Mouse (Mus musculus): ENCODE measurements at regions not wholly inside any gene's neighbourhood (a gene's known extent, or its start where the extent isn't known, plus 50 kb on each side); places are given as distances from the start of the nearest gene placed in this dataset.
"Not testable (repeated sequence)": the region's sequence is repeated elsewhere in the genome, so short reads cannot be mapped to it uniquely, and the experiment has no call there.

DNA sequence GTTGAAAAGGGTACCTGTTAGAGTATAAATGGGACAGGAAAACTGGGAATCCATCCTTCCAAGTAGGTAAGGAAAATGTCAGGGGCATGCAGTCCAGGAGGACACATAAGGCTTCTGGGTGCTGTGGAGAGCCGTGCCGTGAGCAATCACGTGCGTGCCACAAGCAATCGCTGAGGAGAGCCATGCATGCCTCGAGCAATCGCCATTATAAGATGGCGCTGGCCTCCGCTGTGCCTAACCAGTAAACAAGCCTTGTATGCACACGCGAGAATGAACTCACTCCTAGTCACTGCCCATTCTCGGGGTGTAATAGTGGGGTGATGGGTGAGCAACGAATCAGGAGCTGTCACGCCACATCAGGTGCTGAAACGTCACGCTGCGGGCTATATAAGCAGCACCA is 210.0 kb downstream of the Rchy1 start:
- not testable (repeated sequence) for ATAC-seq (ENCODE audit: insufficient read depth, low FRiP score, low TSS enrichment); DNase-seq (ENCODE audit: low spot score); H3K9me3 ChIP-seq (ENCODE audit: control insufficient read depth, low read length); H3K4me3 ChIP-seq (ENCODE audit: low read depth, low read length); H3K4me2 ChIP-seq (ENCODE audit: low read depth); H3K4me1 ChIP-seq (ENCODE audit: control insufficient read depth, insufficient read depth, low read length); H3K9ac ChIP-seq (ENCODE audit: low read length); H3K27me3 ChIP-seq (ENCODE audit: control insufficient read depth, insufficient read depth, low read length); H3K36me3 ChIP-seq (ENCODE audit: control insufficient read depth, insufficient read depth, low read length); H3K27ac ChIP-seq (ENCODE audit: low read depth, low read length)
- 93% methylated on average over 17 of the region's 17 CpGs for WGBS

DNA sequence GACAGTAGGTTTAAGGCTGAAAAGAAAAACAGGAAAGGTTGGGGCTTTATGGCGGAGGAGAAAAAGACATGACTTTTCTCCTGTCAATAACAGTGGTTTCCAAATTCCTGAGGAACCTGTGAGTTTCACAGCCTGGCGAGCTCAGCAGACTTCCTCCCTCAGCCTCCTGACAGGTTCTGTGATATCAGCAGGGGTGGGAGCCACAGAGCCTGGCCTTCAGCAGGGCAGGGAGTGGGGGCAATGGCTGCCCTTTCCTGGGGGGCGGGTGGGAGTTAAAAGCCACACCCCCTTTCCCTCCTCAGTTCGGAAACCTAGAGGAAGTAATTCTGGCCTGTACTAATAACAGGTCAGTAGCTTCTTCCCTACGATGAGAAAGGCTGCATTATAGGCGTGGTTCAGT is 211.7 kb downstream of the Rchy1 start:
- ATAC-seq (ENCODE audit: insufficient read depth, low FRiP score, low TSS enrichment): no peak
- H3K36me3 ChIP-seq (ENCODE audit: control insufficient read depth, insufficient read depth, low read length): no peaks in the 10 kb centered on the region
- no peaks in the 10 kb centered on the region for H3K9me3 ChIP-seq (ENCODE audit: control insufficient read depth, low read length)
- DNase-seq (ENCODE audit: low spot score): no peak
- no peaks in the 10 kb centered on the region for H3K4me1 ChIP-seq (ENCODE audit: control insufficient read depth, insufficient read depth, low read length)
- H3K4me3 ChIP-seq (ENCODE audit: low read depth, low read length): no peak overlapping the region
- H3K27me3 ChIP-seq (ENCODE audit: control insufficient read depth, insufficient read depth, low read length): no peaks in the 10 kb centered on the region
- no peak overlapping the region for H3K4me2 ChIP-seq (ENCODE audit: low read depth)
- H3K27ac ChIP-seq (ENCODE audit: low read depth, low read length): no peak overlapping the region
- H3K9ac ChIP-seq (ENCODE audit: low read length): no peak overlapping the region
- 73% methylated on average over 6 of the region's 6 CpGs for WGBS

DNA sequence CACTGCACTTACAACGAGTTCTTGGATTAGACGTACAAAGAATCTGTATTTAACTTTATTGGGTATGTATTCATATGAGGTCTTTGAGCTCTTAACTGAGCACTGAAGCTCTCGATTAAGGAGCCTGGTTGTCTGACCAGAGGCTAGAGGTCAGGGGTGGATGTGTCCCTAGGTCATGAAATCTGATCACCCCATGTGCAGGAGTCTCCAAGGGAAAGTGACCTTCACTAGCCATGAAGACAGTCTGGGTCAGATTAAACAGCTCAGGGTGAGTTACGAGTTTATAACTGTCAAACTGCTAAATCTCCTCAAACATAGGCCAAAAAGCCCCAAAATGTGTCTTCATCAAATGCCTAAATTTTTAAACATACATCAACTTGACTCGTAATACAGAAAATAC is 216.8 kb downstream of the Rchy1 start:
- H3K27me3 ChIP-seq (ENCODE audit: control insufficient read depth, insufficient read depth, low read length): no peaks in the 10 kb centered on the region
- DNase-seq (ENCODE audit: low spot score) (no peak), ATAC-seq (ENCODE audit: insufficient read depth, low FRiP score, low TSS enrichment) (no peak)
- WGBS: 53% methylated on average over 5 of the region's 5 CpGs
- H3K9me3 ChIP-seq (ENCODE audit: control insufficient read depth, low read length): no peaks in the 10 kb centered on the region
- no peaks in the 10 kb centered on the region for H3K4me1 ChIP-seq (ENCODE audit: control insufficient read depth, insufficient read depth, low read length)
- no peak overlapping the region for H3K9ac ChIP-seq (ENCODE audit: low read length)
- no peaks in the 10 kb centered on the region for H3K36me3 ChIP-seq (ENCODE audit: control insufficient read depth, insufficient read depth, low read length)
- no peak overlapping the region for H3K27ac ChIP-seq (ENCODE audit: low read depth, low read length)
- H3K4me3 ChIP-seq (ENCODE audit: low read depth, low read length): no peak overlapping the region
- H3K4me2 ChIP-seq (ENCODE audit: low read depth): no peak overlapping the region

GRCm38 (mm10) chr5:91744389-91744788 is 218.5 kb downstream of the Rchy1 start:
- Histone ChIP-seq H3K4me1 (ENCODE audit: control insufficient read depth, insufficient read depth, low read length) (no peaks in the 10 kb centered on the region), H3K27ac (ENCODE audit: low read depth, low read length) (no peak overlapping the region), H3K4me2 (ENCODE audit: low read depth) (no peak overlapping the region), H3K9ac (ENCODE audit: low read length) (no peak overlapping the region), H3K9me3 (ENCODE audit: control insufficient read depth, low read length) (no peaks in the 10 kb centered on the region), H3K27me3 (ENCODE audit: control insufficient read depth, insufficient read depth, low read length) (no peaks in the 10 kb centered on the region), H3K36me3 (ENCODE audit: control insufficient read depth, insufficient read depth, low read length) (no peaks in the 10 kb centered on the region), H3K4me3 (ENCODE audit: low read depth, low read length) (no peak overlapping the region)
- DNase-seq (ENCODE audit: low spot score) (no peak), ATAC-seq (ENCODE audit: insufficient read depth, low FRiP score, low TSS enrichment) (no peak)

GRCm38 (mm10) chr5:91740159-91740537 is 222.7 kb downstream of the Rchy1 start:
- DNase-seq (ENCODE audit: low spot score) (no peak), ATAC-seq (ENCODE audit: insufficient read depth, low FRiP score, low TSS enrichment) (no peak)
- Histone ChIP-seq H3K4me3 (ENCODE audit: low read depth, low read length) (no peak overlapping the region), H3K36me3 (ENCODE audit: control insufficient read depth, insufficient read depth, low read length) (no peaks in the 10 kb centered on the region), H3K27me3 (ENCODE audit: control insufficient read depth, insufficient read depth, low read length) (no peaks in the 10 kb centered on the region), H3K9me3 (ENCODE audit: control insufficient read depth, low read length) (no peaks in the 10 kb centered on the region), H3K4me2 (ENCODE audit: low read depth) (no peak overlapping the region), H3K4me1 (ENCODE audit: control insufficient read depth, insufficient read depth, low read length) (no peaks in the 10 kb centered on the region), H3K9ac (ENCODE audit: low read length) (no peak overlapping the region), H3K27ac (ENCODE audit: low read depth, low read length) (no peak overlapping the region)
- WGBS: 36% methylated on average over 4 of the region's 4 CpGs

DNA sequence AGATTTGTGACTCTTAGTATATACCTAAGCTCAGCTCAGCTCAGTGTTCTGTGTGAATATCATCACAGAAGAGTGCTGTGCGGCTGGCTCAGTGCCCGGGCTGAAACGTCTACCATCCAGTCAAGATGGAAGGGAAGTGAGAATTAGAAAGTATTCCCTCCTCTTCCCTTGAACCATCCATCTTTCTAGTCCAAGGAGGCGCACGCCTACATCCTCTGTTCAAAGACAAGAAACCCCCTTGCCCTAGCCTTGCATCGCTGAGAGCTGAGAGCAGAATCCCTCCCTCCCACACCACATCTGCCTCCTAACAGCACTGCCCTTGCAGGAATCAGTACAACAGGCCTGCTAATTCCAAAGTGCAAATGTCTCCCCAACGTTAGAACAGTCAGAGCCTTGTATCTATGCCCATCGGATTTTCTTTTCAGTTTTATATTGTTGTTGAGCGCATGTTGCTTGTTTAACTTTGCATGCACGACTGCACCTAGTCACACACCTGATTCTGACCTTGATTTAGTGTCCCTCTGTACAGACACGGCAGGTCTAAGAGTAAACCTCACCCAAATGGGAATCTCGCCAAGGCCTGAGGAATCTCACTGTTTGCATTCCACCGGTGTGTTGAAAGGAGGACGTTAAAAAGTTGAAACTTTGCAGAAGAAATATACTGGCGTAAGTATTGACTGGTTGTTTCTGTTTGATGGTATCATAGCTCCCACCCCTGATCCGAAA is 222.2 kb downstream of the Parm1 start:
- H3K9ac ChIP-seq (ENCODE audit: low read length): no peak overlapping the region
- no peaks in the 10 kb centered on the region for H3K4me1 ChIP-seq (ENCODE audit: control insufficient read depth, insufficient read depth, low read length)
- WGBS: 62% methylated on average over 16 of the region's 16 CpGs
- H3K4me2 ChIP-seq (ENCODE audit: low read depth): no peak overlapping the region
- peak; percentile 39 for DNase-seq (ENCODE audit: low spot score)
- H3K36me3 ChIP-seq (ENCODE audit: control insufficient read depth, insufficient read depth, low read length): no peaks in the 10 kb centered on the region
- no peak overlapping the region for H3K4me3 ChIP-seq (ENCODE audit: low read depth, low read length)
- no peak for ATAC-seq (ENCODE audit: insufficient read depth, low FRiP score, low TSS enrichment)
- no peaks in the 10 kb centered on the region for H3K9me3 ChIP-seq (ENCODE audit: control insufficient read depth, low read length)
- H3K27me3 ChIP-seq (ENCODE audit: control insufficient read depth, insufficient read depth, low read length): no peaks in the 10 kb centered on the region
- no peak overlapping the region for H3K27ac ChIP-seq (ENCODE audit: low read depth, low read length)

DNA sequence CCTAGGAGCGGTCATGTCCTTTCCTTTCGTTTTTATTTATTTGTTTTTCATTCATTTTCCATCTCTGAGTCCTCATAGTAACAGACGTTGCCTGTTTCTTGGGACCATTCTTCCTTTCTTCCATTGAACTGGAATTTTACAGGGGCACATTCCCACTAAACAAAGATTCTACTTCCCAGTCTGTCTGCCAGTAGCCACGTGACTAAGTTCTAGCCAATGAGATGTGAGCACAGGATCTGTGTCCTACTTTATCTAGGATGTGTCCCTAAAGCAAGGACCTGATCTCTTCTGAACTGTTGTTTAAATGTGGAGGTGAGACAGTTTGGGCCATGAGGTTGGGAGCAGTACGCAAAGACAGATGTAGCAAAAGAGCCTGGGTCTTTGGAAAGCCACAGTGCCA is 214.6 kb downstream of the Parm1 start:
- H3K4me3 ChIP-seq (ENCODE audit: low read depth, low read length): no peak overlapping the region
- H3K9ac ChIP-seq (ENCODE audit: low read length): no peak overlapping the region
- H3K27me3 ChIP-seq (ENCODE audit: control insufficient read depth, insufficient read depth, low read length): no peaks in the 10 kb centered on the region
- H3K4me2 ChIP-seq (ENCODE audit: low read depth): no peak overlapping the region
- no peaks in the 10 kb centered on the region for H3K9me3 ChIP-seq (ENCODE audit: control insufficient read depth, low read length)
- WGBS: 84% methylated on average over 5 of the region's 5 CpGs
- H3K4me1 ChIP-seq (ENCODE audit: control insufficient read depth, insufficient read depth, low read length): no peaks in the 10 kb centered on the region
- H3K27ac ChIP-seq (ENCODE audit: low read depth, low read length): no peak overlapping the region
- no peak for DNase-seq (ENCODE audit: low spot score)
- H3K36me3 ChIP-seq (ENCODE audit: control insufficient read depth, insufficient read depth, low read length): no peaks in the 10 kb centered on the region
- ATAC-seq (ENCODE audit: insufficient read depth, low FRiP score, low TSS enrichment): no peak

GRCm38 (mm10) chr5:91731155-91731554 is 213.7 kb downstream of the Parm1 start:
- WGBS: 86% methylated on average over 5 of the region's 5 CpGs
- no peak for ATAC-seq (ENCODE audit: insufficient read depth, low FRiP score, low TSS enrichment)

DNA sequence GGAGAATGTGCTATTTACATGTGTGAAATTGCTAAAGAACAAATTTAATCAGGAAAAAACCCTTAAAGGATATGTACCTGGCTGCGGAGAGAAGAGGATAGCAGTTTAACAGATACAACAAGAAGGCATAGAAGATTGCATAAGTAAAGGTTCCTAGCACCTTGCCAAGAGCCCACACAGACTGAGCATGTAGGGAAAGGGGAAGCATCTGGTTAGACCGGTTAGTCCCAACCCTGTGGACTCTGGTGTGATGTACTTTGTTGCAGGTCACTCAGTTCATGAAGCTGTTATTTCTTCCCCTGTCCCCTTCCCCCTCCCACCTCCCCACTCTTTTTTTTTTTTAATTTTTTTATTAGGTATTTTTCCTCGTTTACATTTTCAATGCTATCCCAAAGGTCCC is 212.5 kb downstream of the Parm1 start:
- H3K4me3 ChIP-seq (ENCODE audit: low read depth, low read length): no peak overlapping the region
- no peak overlapping the region for H3K4me2 ChIP-seq (ENCODE audit: low read depth)
- no peaks in the 10 kb centered on the region for H3K36me3 ChIP-seq (ENCODE audit: control insufficient read depth, insufficient read depth, low read length)
- no peak overlapping the region for H3K27ac ChIP-seq (ENCODE audit: low read depth, low read length)
- no peaks in the 10 kb centered on the region for H3K27me3 ChIP-seq (ENCODE audit: control insufficient read depth, insufficient read depth, low read length)
- no peak for DNase-seq (ENCODE audit: low spot score)
- no peaks in the 10 kb centered on the region for H3K9me3 ChIP-seq (ENCODE audit: control insufficient read depth, low read length)
- no peak for ATAC-seq (ENCODE audit: insufficient read depth, low FRiP score, low TSS enrichment)
- no peak overlapping the region for H3K9ac ChIP-seq (ENCODE audit: low read length)
- no peaks in the 10 kb centered on the region for H3K4me1 ChIP-seq (ENCODE audit: control insufficient read depth, insufficient read depth, low read length)
- WGBS: 48% methylated on average over 3 of the region's 3 CpGs

More at GRCm38 (mm10) chr5:91731155-91731554, 213.7 kb downstream of the Parm1 start:
- no peak for DNase-seq (ENCODE audit: low spot score)
- Histone ChIP-seq H3K36me3 (ENCODE audit: control insufficient read depth, insufficient read depth, low read length) (no peaks in the 10 kb centered on the region), H3K27me3 (ENCODE audit: control insufficient read depth, insufficient read depth, low read length) (no peaks in the 10 kb centered on the region), H3K27ac (ENCODE audit: low read depth, low read length) (no peak overlapping the region), H3K4me1 (ENCODE audit: control insufficient read depth, insufficient read depth, low read length) (no peaks in the 10 kb centered on the region), H3K4me3 (ENCODE audit: low read depth, low read length) (no peak overlapping the region), H3K9me3 (ENCODE audit: control insufficient read depth, low read length) (no peaks in the 10 kb centered on the region), H3K9ac (ENCODE audit: low read length) (no peak overlapping the region), H3K4me2 (ENCODE audit: low read depth) (no peak overlapping the region)

Data from neural tube, embryonic 11.5 days (tissue).